Mouse (Mus musculus) thymus, postnatal 0 days (tissue): ENCODE measurements at regions not wholly inside any gene's neighbourhood (a gene's known extent, or its start where the extent isn't known, plus 50 kb on each side); places are given as distances from the start of the nearest gene placed in this dataset.

Experiments
- DNase-seq: peaks from one replicate; pipeline ENCODE4 v3.0.0-alpha.2; 2015; ENCODE audit warnings: low spot score

- no peak for DNase-seq
Observed at GRCm38 (mm10) chr10:126646587-126646986, 254.6 kb downstream of the Atp23 start.

- no peak for DNase-seq
Observed at GRCm38 (mm10) chr10:126641792-126642289, 259.3 kb downstream of the Atp23 start.

- no peak for DNase-seq
Observed at GRCm38 (mm10) chr10:126634731-126635130, 266.4 kb downstream of the Atp23 start.

DNA sequence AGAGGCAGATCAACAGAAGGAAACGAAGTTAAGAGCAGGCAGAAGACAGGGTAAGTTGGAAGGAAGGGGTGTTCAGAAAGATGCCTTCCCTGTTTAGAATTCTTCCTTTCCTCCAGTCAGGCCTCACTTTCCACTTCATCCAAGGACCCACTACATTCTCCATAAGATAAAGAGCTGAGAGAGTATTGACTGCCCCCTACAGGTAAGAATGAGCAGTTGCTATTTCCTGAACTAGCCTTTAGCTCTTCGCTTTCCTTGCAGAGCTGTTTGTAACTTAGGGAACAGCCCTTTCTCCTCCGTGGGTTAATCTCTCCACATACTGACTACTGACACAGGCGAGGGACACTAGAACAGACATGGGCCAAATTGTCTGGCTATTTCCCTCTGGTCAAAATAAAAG lies 273.1 kb downstream of the Atp23 start:
- DNase-seq, result no peak

DNA sequence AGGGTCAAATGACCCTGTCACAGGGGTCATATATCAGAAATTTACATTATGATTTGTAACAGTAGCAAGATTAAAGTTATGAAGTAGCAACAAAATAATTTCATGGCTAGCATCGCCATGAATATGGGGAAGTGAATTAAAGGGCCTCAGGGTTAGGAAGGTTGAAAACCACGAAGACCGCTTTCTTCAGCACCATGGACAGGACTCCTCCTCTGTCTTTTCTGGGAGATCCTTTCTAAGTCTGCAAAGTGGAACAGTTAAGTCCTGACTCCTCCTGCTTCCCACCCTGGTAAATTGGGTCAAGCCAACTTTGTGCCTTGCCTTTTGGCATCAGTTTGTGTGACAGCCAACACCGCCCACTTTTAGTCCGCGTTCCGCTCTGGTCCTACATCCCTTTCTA lies 275.7 kb downstream of the Atp23 start:
- DNase-seq, result no peak

- DNase-seq, result no peak
Observed at GRCm38 (mm10) chr10:126620802-126621201, 280.4 kb downstream of the Atp23 start.

DNA sequence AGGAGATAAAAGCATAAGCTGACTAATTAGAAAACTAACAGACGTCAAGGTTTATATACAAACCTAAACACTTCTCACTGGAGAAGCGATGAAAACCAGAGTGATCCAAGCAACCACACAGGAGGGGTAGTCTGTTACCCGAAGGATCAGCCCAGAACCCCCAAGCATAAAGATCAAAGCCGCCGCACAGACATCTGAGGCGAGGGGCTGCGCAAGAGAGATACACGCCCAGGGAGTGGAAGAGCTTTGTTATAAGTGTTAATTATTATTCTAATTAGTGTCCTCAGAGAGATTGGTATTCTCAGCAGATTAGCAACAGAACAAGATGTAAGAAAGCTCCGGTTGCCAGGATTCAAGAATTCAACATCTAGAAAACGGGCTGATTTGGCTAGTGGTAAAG lies 281.2 kb downstream of the Atp23 start:
- DNase-seq, result no peak

- DNase-seq, result no peak
Observed at GRCm38 (mm10) chr10:126612226-126612625, 288.9 kb downstream of the Atp23 start.

DNA sequence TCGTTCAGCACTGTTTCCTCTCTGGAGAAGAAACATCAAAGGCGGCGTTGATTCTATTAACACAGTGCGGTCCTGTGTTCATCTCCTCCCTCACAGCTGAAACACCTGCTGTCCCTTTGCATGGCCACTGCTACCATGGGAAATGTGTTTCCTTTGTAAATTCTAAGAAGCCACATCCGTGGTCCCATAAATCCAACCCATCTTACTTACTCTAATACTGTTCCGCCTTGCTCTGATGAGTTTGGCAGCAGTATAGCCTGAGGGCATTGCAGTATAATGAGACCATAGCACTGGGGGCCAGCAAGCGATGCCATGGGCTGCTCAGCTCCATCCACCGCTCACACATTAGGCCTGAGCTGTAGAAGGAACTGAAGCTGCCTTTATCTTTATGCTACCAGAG lies 290.6 kb downstream of the Atp23 start:
- no peak for DNase-seq

DNA sequence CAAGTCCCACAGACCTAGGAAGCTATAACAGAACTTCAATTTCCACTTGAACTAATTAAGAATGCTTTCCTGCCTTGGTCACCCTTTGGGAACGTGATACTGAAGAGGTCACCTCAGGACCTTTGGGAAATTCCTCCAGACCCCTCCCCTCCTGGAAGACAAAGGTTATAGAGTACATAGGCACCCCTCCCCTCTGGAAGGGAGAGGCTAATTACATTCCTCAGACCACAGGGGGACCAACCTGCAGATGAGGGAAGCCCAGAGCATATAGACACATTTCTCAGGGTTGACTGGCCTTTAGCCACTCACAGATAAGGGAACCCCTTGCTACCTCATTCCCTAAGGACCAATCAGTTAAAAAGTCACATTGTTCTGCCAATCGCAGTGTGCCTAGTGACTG lies 301.5 kb downstream of the Atp23 start:
- DNase-seq, result no peak

- no peak for DNase-seq
Observed at GRCm38 (mm10) chr10:126568155-126568554, 333.0 kb downstream of the Atp23 start.

DNA sequence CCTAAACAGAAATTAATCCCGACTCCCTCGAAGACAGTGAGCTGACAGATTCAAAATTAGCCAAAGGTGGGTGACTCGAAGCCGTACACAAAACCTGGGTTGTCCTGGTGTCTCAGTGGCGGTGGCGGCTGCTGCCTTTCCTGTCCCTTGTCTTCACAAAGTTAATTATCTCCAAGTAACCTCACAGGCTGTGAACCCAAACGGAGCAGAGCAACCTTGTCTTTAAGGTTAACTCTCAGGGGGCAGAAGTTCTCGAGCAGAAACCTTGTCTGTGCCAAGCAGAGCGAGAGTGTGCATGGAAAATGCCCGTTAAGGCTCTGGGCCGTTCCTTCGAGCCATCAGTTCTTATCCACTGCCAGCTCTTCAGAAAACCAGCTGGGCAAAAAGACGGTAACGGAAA lies 335.8 kb downstream of the Atp23 start:
- DNase-seq, result no peak

DNA sequence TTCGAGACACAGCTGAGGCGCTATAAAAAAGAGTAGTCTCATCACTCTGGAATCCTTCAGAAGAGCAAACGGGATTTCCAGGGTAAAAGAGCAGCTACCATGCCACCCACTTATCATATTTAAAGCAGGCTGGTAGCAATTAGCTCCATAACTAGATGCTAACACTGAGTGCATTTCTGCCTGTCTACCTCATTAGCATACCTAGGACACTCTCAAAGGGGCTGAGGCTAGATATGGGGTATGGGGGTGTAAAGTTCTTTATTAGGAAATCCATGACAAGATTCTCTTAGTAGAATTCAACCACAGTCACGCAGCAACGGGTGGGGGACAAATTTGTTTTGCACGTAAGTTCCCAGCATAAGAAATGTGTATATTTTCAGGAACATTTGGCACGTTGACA lies 346.1 kb downstream of the Atp23 start:
- DNase-seq, result no peak

DNA sequence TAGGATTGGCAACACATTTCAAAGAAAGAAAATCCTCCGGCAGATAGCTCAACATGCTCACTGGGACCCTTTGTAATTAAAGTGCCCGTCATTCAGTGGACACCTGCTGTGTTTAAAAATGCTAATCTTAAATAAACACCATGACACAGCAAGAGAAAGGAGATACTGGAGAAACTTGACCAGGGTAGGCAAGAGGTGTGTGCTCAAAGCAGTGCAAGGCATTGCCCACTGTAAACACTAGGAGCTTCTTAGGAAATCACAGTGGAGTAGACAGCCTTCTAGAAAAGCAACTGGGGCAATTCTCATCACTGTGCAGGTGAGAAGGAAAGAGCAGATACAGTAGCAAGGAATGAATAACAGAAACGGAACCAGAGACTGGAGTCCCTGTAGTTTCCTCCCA lies 369.2 kb downstream of the Atp23 start:
- no peak for DNase-seq

DNA sequence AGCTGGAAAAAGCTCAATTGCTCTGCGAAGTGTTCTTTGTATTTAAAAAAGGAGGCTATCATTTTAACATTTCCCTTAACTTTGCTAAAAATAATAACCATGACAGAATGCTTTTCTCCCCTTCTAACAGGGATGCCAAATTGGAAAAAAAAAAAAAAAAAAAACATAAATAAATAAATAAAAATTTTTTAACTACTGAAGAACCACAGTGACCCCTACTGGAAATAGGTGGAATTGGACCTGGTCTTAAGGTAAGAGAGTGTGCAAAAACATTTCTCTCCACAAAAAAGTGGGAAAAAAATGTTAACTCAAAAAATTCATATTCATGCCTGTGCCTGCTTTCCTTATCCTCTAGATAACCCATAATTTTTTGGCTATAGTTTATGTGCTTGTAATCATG lies 369.8 kb downstream of the Atp23 start:
- peak; percentile 31 for DNase-seq

GRCm38 (mm10) chr10:126528801-126529200 lies 372.4 kb downstream of the Atp23 start:
- no peak for DNase-seq

- DNase-seq, result no peak
Observed at GRCm38 (mm10) chr10:126526186-126526585, 375.0 kb downstream of the Atp23 start.

- no peak for DNase-seq
Observed at GRCm38 (mm10) chr10:126521836-126522815, 379.0 kb downstream of the Atp23 start.

- DNase-seq, result no peak
Observed at GRCm38 (mm10) chr10:126520973-126521372, 380.2 kb downstream of the Atp23 start.

DNA sequence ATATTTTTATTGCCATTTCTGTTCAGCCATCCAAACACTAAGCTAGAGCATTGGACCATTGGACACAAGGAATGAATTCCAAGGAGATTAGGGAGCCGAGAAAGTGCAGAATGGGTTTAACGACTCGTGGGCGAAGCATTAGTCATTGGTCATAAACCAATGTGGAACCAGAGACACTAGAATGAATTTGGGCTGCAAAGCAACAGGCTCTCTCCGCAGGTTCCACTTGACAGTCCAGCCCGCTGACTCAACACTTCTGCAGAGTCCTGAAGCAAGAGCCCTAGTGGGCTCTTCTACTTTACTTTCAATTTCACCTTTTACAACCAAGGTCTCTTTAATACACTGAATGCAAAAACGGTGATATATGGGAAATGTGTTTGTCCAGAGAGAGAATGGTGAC lies 388.0 kb downstream of the Atp23 start:
- no peak for DNase-seq

- no peak for DNase-seq
Observed at GRCm38 (mm10) chr10:126511511-126511910, 389.6 kb downstream of the Atp23 start.

DNA sequence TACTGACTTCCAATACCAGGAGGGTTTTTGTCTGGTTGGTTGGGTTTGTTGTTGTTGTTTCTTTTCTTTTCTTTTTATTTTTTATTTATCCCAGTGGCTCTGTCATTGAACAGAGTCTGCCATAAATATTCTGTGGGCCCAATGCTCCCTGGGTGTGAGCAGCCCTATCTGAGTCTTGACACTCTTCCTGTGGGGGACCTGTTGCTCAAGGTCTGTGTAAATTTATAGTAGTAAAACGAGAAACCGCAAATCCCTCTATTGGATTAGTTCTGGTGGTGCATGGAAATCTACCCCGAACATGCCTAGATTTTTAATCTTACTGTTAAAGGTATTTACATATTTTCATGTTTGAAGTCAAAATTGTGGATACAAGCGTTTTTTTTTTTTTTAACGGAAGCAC lies 395.2 kb downstream of the Atp23 start:
- DNase-seq, result no peak
